Comparison of ENCODE assay signal across 10 mouse cellular contexts in the genomic region with DNA sequence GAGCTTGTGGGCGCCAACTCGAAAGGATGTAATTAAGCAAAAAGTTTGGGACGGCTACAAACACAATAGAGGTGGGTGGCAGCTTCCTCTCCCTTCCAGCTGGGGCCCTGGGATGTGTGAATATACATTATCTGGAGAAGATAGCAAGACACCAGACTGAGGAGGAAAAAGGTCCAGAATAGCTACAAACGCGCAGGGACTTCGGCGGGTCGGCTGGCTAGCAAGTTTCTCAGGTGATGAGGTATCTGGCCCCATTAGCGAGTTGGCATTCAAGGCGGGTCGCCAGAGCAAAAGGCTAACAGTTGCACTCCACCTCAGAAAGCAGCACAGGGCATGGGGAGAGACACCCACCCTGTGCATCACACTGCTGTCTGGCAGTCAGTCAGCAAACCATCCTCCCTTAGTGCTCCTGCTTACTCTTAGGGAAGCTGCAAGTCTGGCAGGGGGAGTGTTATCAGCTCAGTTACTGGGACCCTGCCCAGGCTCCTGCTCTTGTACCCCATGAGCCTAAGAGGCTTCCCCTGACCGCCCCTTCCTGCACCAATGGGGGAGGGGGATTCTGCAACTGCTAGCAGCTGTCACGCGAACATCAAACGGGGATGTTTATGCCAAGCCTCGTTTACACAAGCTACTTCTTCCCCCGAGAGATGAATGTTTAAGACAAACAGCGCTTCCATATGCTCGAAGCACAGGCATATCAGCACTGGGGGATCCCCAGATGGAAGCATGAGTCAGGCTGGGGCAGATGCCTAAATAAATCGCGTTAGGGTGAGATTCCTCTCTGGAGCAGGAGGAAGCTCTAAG.
DNase-seq lines count a peak whose midpoint lies in the region; ATAC-seq lines count a peak whose summit lies in the region.
"Had no signal": no experiment of that assay in that cellular context is flagged by ENCODE, and none has a peak within 500 bp of the region (broad histone marks: within the 10 kb centered on the region; RNA-seq: fewer than 3 reads in every experiment).

No protein-coding gene starts in this region.

- no peak overlapping the region for H3K9ac ChIP-seq in forebrain, embryonic 12.5 days
- no peak overlapping the region for H3K9ac ChIP-seq in forebrain, embryonic 11.5 days (ENCODE audit: low read length)
- H3K9ac ChIP-seq in hindbrain, embryonic 14.5 days = no peak overlapping the region
- H3K9ac ChIP-seq in kidney, embryonic 14.5 days (ENCODE audit: low read depth, low read length) = no peak overlapping the region
- H3K9ac ChIP-seq: liver, embryonic 13.5 days had no signal

- H3K4me3 ChIP-seq in forebrain, embryonic 12.5 days (replicated peaks) = no peak overlapping the region
- H3K4me3 ChIP-seq in forebrain, embryonic 11.5 days (ENCODE audit: low read depth, low read length) = no peak overlapping the region
- H3K4me3 ChIP-seq in hindbrain, embryonic 14.5 days (replicated peaks; ENCODE audit: low read length) = no peak overlapping the region
- no peak overlapping the region for H3K4me3 ChIP-seq in kidney, embryonic 14.5 days (ENCODE audit: low read length)
- H3K4me3 ChIP-seq: liver, embryonic 13.5 days had no signal

- 0 out of 2 replicates have a peak, but pooled peaks cover 3% of the 10 kb centered on the region for H3K4me1 ChIP-seq in forebrain, embryonic 12.5 days
- H3K4me1 ChIP-seq in forebrain, embryonic 11.5 days (replicated peaks; ENCODE audit: control insufficient read depth, insufficient read depth, low read length) = no peaks in the 10 kb centered on the region
- 0 out of 2 replicates have a peak, but pooled peaks cover 10% of the 10 kb centered on the region for H3K4me1 ChIP-seq in hindbrain, embryonic 14.5 days (replicated peaks; ENCODE audit: control insufficient read depth, insufficient read depth, low read length)
- no peaks in the 10 kb centered on the region for H3K4me1 ChIP-seq in kidney, embryonic 14.5 days (ENCODE audit: control insufficient read depth, insufficient read depth, low read length)

- H3K4me2 ChIP-seq in forebrain, embryonic 12.5 days = no peak overlapping the region
- H3K4me2 ChIP-seq in forebrain, embryonic 11.5 days (ENCODE audit: low read depth, low read length, severe bottlenecking) = no peak overlapping the region
- H3K4me2 ChIP-seq in hindbrain, embryonic 14.5 days (replicated peaks) = no peak overlapping the region
- no peak overlapping the region for H3K4me2 ChIP-seq in kidney, embryonic 14.5 days (replicated peaks; ENCODE audit: low read depth, low read length)
- H3K4me2 ChIP-seq: liver, embryonic 13.5 days had no signal

- no peaks in the 10 kb centered on the region for H3K9me3 ChIP-seq in forebrain, embryonic 12.5 days
- no peaks in the 10 kb centered on the region for H3K9me3 ChIP-seq in forebrain, embryonic 11.5 days (ENCODE audit: control insufficient read depth, low read length)
- no peaks in the 10 kb centered on the region for H3K9me3 ChIP-seq in hindbrain, embryonic 14.5 days (ENCODE audit: control insufficient read depth, low read length)
- no peaks in the 10 kb centered on the region for H3K9me3 ChIP-seq in kidney, embryonic 14.5 days (ENCODE audit: control insufficient read depth, low read length)
- H3K9me3 ChIP-seq: liver, embryonic 13.5 days had no signal

- no peaks in the 10 kb centered on the region for H3K27me3 ChIP-seq in forebrain, embryonic 12.5 days
- no peaks in the 10 kb centered on the region for H3K27me3 ChIP-seq in forebrain, embryonic 11.5 days (ENCODE audit: control insufficient read depth, insufficient read depth, low read length)
- H3K27me3 ChIP-seq in hindbrain, embryonic 14.5 days (ENCODE audit: control insufficient read depth, insufficient read depth, low read length) = no peaks in the 10 kb centered on the region
- no peaks in the 10 kb centered on the region for H3K27me3 ChIP-seq in kidney, embryonic 14.5 days (ENCODE audit: control insufficient read depth, insufficient read depth, low read length)
- H3K27me3 ChIP-seq: liver, embryonic 13.5 days had no signal

- 75% methylated on average over 21 of the region's 21 CpGs for WGBS in forebrain, embryonic 12.5 days
- WGBS in forebrain, embryonic 11.5 days = 77% methylated on average over 21 of the region's 21 CpGs
- WGBS in hindbrain, embryonic 14.5 days = 49% methylated on average over 21 of the region's 21 CpGs
- WGBS in kidney, embryonic 14.5 days = 70% methylated on average over 21 of the region's 21 CpGs

- DNase-seq in forebrain, embryonic 11.5 days (ENCODE audit: low spot score) = no peak
- peak; percentile 17 for DNase-seq in NIH3T3 (ENCODE audit: low read depth)
- no peak for DNase-seq in hindbrain, embryonic 14.5 days (ENCODE audit: low spot score)
- DNase-seq in lung, postnatal 4 days = peak; percentile 17 to 39
- no peak for DNase-seq in kidney, postnatal 14 days
- DNase-seq in spleen, postnatal 36 days (ENCODE audit: low spot score in 2 of 2) = no peak
- DNase-seq: kidney, adult 11 months; liver, embryonic 13.5 days had no signal

- 0 out of 2 replicates have a peak overlapping the region, but pooled peaks have one; percentile 25 for H3K27ac ChIP-seq in forebrain, embryonic 12.5 days
- H3K27ac ChIP-seq in forebrain, embryonic 11.5 days (ENCODE audit: low read depth, low read length) = no peak overlapping the region
- H3K27ac ChIP-seq in hindbrain, embryonic 14.5 days = 0 out of 2 replicates have a peak overlapping the region, but pooled peaks have one; percentile 5
- no peak overlapping the region for H3K27ac ChIP-seq in kidney, embryonic 14.5 days (ENCODE audit: low read depth, low read length)
- H3K27ac ChIP-seq: liver, embryonic 13.5 days had no signal

- H3K36me3 ChIP-seq in forebrain, embryonic 12.5 days (replicated peaks) = no peaks in the 10 kb centered on the region
- H3K36me3 ChIP-seq in forebrain, embryonic 11.5 days (ENCODE audit: control insufficient read depth, insufficient read depth, low read length) = no peaks in the 10 kb centered on the region
- peaks cover 5% of the 10 kb centered on the region; the same call in 1 of the 2 replicates for H3K36me3 ChIP-seq in hindbrain, embryonic 14.5 days (replicated peaks; ENCODE audit: control insufficient read depth, insufficient read depth)
- H3K36me3 ChIP-seq in kidney, embryonic 14.5 days (ENCODE audit: control insufficient read depth, insufficient read depth, low read length) = no peaks in the 10 kb centered on the region; the same call in 1 of the 2 replicates
- H3K36me3 ChIP-seq: liver, embryonic 13.5 days had no signal

- ATAC-seq in forebrain, embryonic 12.5 days (ENCODE audit: low FRiP score) = no peak
- no peak for ATAC-seq in forebrain, embryonic 11.5 days (replicated peaks; ENCODE audit: low FRiP score)
- ATAC-seq in hindbrain, embryonic 14.5 days (ENCODE audit: low FRiP score) = peak; percentile 44; the same call in 1 of the 2 replicates
- ATAC-seq in kidney, embryonic 14.5 days (ENCODE audit: low FRiP score, low TSS enrichment) = no peak

Comparison
In these comparisons a context has a peak if more than half of its experiments do, and no peak if none do; other contexts are left out.
1. H3K27ac ChIP-seq: peak in forebrain, embryonic 12.5 days (single experiment) and hindbrain, embryonic 14.5 days (single experiment); none in forebrain, embryonic 11.5 days (single experiment) and kidney, embryonic 14.5 days (single experiment).
2. DNase-seq: peak in NIH3T3 (single experiment) and lung, postnatal 4 days (2 of 2); none in forebrain, embryonic 11.5 days (single experiment), hindbrain, embryonic 14.5 days (single experiment), kidney, postnatal 14 days (single experiment) and spleen, postnatal 36 days (0 of 2).